Mouse (Mus musculus): Measurements from ENCODE around the gene Clstn3.

GRCm38 (mm10) chr6:124508292-124508691 lies 43.7 kb upstream of the Clstn3 start:
- TF ChIP-seq GATA1 (IDR thresholded peaks at IDR 0.05; ENCODE audit: borderline replicate concordance, low read length) (no peak), FLI1 (IDR thresholded peaks at IDR 0.05; ENCODE audit: low read length) (no peak)

Data from megakaryocyte, embryonic 14.5 days (primary cell).